Mouse (Mus musculus): ENCODE data around the gene Cdh5.

DNA sequence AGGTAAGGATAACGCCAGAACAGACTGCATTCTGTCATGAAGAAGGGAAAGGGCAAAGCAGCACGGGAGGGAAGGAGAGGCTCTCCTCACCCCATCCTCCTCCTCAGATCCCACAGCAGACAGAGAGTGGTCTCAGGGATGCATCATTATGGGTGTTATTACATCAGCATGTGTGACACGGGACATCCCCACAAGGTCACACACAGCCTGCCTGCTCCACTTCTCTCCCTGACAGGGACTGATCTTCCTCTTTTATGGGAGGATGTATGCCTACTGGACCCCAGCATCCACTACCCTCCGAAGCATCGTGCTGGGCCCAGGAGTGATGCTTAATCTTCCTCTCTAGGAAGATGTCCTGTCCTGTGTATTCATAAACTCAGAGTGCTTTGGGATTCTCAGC lies 41.5 kb upstream of the Cdh5 start:
- TF ChIP-seq CTCF (IDR thresholded peaks at IDR 0.05; ENCODE audit: borderline replicate concordance, insufficient read depth, low read depth, low read length) (no peak), POLR2A (IDR thresholded peaks at IDR 0.05; ENCODE audit: borderline replicate concordance, insufficient read depth, low read length) (no peak)
